Mouse (Mus musculus) stomach, embryonic 14.5 days (tissue): ENCODE data around the gene Clec2h. TPM values are rescaled to one million over a fixed set of nuclear protein-coding genes. Genes with fewer than 3 reads are reported as not detected.
"Not testable (repeated sequence)": the region's sequence is repeated elsewhere in the genome, so short reads cannot be mapped to it uniquely, and the experiment has no call there.

Source experiments
- ATAC-seq: fragments of 200-750 bp; cut with Nextera tagmentation; 2 replicates; pipeline ENCODE4 v1.8.0; 2017; ENCODE audit warnings: low read depth, moderate TSS enrichment; ENCODE audit not compliant: insufficient number of reproducible peaks, insufficient read depth, low FRiP score
- H3K27ac ChIP-seq: fragments of 300-500 bp; sonication (generic); 2 replicates; pipeline ENCODE4 v1.5.1; 2014; ENCODE audit warnings: mild to moderate bottlenecking, low read length, moderate library complexity, mixed read lengths
- H3K27me3 ChIP-seq: fragments of 300-500 bp; sonication (generic); 2 replicates; pipeline ENCODE4 v1.6.1; 2014; ENCODE audit warnings: low read length, control low read depth, mixed read lengths; ENCODE audit not compliant: control insufficient read depth, insufficient read depth
- H3K36me3 ChIP-seq: fragments of 300-500 bp; sonication (generic); 2 replicates; pipeline ENCODE4 v1.6.1; 2014; ENCODE audit warnings: mild to moderate bottlenecking, control low read depth, low read length, moderate library complexity, mixed read lengths; ENCODE audit not compliant: control insufficient read depth, insufficient read depth
- H3K4me1 ChIP-seq: fragments of 300-500 bp; sonication (generic); 2 replicates; pipeline ENCODE4 v1.6.1; 2014; ENCODE audit warnings: low read length, control low read depth, mixed read lengths; ENCODE audit not compliant: control insufficient read depth, insufficient read depth
- H3K4me2 ChIP-seq: fragments of 300-500 bp; sonication (generic); replicated peaks from 2 replicates; pipeline ENCODE4 v1.6.1; 2014; ENCODE audit warnings: low read depth, low read length, control low read depth
- H3K4me3 ChIP-seq: fragments of 300-500 bp; sonication (generic); 2 replicates; pipeline ENCODE4 v1.5.1; 2014; ENCODE audit warnings: low read depth, low read length, control low read depth
- H3K9ac ChIP-seq: fragments of 300-500 bp; sonication (generic); replicated peaks from 2 replicates; pipeline ENCODE4 v1.6.1; 2014; ENCODE audit warnings: low read depth, mild to moderate bottlenecking, control low read depth, low read length, moderate library complexity, mixed read lengths
- H3K9me3 ChIP-seq: fragments of 300-500 bp; sonication (generic); 2 replicates; pipeline ENCODE4 v1.6.1; 2016; ENCODE audit warnings: low read depth, low read length, control low read depth; ENCODE audit not compliant: control insufficient read depth
- WGBS: fragments of 180-500 bp; shearing (Covaris S2); extraction: QIAGEN DNeasy Blood & Tissue Kit; methylation state at CpG from one replicate; pipeline ENCODE4 v1.1.7; 2014; 5-methylcytosine and 5-hydroxymethylcytosine counted together
- polyA plus RNA-seq: library from polyadenylated mRNA; unstranded; fragments of >200 nt; fragmentation: Nextera tagmentation; extraction: Ambion mirVana; gene quantifications from 2 replicates; pipeline ENCODE4 v1.2.1, GENCODE M21; 2014

The Clec2h gene
- polyA plus RNA-seq: not detected in 2 replicates

DNA sequence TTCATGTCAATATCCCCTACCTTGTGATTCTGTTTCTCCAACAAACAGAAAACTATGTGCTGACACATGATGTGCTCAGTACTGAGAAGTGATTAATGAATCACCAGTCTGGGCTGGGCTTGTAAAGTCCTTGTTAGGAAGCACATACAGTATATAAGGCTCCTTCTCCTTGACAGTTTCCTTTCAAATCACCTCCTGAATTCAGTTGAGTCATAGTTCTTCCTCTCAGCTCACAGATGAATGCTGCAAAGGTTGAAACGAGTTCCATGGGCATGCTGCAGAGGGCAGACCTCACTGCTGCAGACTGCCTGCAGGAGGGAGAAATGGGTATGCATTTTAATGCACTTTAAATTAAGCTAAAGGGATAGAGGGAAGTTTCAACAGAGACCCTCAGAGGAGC, at the start of gene Clec2h:
Gene Clec2h (plus strand): TSS at position 180 of the 400 bp plus-strand sequence.
- ATAC-seq: no peak
- WGBS: 26% methylated on average over 1 of the region's 1 CpGs
- Histone ChIP-seq H3K9me3 (no peaks in the 10 kb centered on the region), H3K27me3 (no peaks in the 10 kb centered on the region), H3K4me3 (no peak within 1 kb of the TSS), H3K36me3 (no peaks in the 10 kb centered on the region), H3K27ac (no peak within 1 kb of the TSS), H3K4me1 (no peaks in the 10 kb centered on the region), H3K9ac (no peak within 1 kb of the TSS), H3K4me2 (no peak within 1 kb of the TSS)

DNA sequence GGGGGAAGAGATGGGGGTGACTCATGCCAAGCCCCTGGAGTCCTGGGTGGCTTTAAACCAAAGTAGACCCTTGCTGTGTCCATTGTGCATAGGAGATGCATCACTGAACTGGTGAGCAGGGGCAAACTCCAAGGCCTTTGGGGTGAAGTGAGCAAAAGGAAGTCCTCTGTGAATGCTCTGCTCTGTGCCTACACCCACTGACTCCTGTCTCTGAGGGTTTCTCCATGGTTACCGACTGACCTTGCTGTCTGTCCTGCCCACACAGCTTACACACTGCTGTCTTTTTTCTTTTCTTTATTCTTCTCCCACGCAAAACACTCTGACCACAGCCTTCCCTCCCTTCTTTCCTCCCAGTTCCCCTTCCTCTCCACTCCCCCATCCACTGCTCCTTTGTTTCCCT, 39.5 kb upstream of the Clec2h start:
- 64% methylated on average over 2 of the region's 2 CpGs for WGBS
- Histone ChIP-seq H3K4me3 (no peak overlapping the region), H3K9ac (no peak overlapping the region), H3K27me3 (no peaks in the 10 kb centered on the region), H3K4me2 (no peak overlapping the region), H3K9me3 (no peaks in the 10 kb centered on the region), H3K27ac (no peak overlapping the region), H3K36me3 (no peaks in the 10 kb centered on the region), H3K4me1 (no peaks in the 10 kb centered on the region)
- ATAC-seq: no peak

DNA sequence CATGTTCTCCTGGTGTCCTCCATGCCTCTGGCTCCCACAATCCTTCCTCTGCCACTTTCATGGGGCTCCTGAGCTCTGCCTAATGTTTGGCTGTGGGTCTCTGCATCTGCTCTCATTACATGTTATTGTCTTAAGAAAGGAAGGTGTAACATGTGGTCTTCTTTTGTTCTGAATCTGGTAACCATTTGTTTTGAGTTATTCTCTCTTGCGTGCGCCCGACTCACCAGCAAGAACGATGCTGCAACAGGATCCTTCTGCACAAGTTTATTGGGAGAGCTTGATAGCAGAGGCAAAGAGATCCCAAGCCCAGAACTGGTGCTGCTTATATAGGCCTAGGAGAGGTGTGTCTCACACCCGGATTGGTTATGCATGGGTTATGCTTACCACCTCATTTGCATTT, 38.8 kb upstream of the Clec2h start, which contains the start of gene Klrb1a:
Gene Klrb1a (minus strand): TSS at position 101 of the 400 bp plus-strand sequence.
- H3K4me3 ChIP-seq, H3K27me3 ChIP-seq, ATAC-seq, H3K4me1 ChIP-seq, H3K9me3 ChIP-seq, H3K4me2 ChIP-seq, H3K9ac ChIP-seq, H3K36me3 ChIP-seq, H3K27ac ChIP-seq: not testable (repeated sequence)
- WGBS: 96% methylated on average over 5 of the region's 5 CpGs

DNA sequence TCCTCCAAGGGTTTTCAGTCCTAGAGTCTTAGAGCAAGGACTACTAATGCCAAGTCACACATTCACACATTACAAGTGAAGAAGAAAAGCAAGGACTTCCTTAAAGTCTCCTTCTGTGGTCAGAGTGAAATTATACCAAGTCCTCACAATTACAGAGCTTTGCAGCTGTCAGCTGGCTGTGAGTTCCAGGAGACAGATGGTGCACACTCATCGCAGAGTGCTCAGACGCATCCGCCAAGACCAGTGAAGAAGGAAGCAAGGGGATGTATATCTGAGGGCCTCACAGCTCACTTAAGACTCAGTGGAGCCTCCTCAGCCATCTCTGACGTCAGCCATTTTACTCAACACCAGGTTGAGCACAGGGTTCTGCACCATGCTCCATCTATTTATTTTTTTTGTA, 37.8 kb upstream of the Clec2h start:
- H3K36me3 ChIP-seq: no peaks in the 10 kb centered on the region
- H3K4me1 ChIP-seq: no peaks in the 10 kb centered on the region
- H3K4me2 ChIP-seq: no peak overlapping the region
- no peak overlapping the region for H3K27ac ChIP-seq
- no peaks in the 10 kb centered on the region for H3K27me3 ChIP-seq
- H3K9ac ChIP-seq: no peak overlapping the region
- 81% methylated on average over 4 of the region's 4 CpGs for WGBS
- H3K9me3 ChIP-seq: no peaks in the 10 kb centered on the region
- no peak overlapping the region for H3K4me3 ChIP-seq
- ATAC-seq: no peak

DNA sequence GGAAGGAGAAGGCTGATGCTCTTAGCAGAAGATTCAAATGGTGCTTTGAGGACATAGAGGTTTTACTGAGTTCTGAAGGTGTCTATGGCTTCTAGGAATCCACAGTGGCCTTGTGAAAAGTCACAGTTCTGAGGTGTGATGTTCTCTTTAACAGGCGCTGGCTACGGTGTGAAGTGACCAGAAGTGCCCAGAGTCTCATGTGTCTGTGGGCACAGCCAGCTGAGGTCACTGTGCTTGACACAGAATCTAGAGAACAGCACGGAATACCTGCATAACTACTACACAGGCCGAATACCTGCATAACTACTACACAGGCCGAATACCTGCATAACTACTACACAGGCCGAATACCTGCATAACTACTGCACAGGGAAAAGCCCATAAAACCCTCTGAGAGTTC, 36.9 kb upstream of the Clec2h start:
- H3K9me3 ChIP-seq, H3K27me3 ChIP-seq, H3K4me3 ChIP-seq, H3K27ac ChIP-seq, H3K9ac ChIP-seq, H3K4me2 ChIP-seq, ATAC-seq, H3K4me1 ChIP-seq, H3K36me3 ChIP-seq: not testable (repeated sequence)
- WGBS: 88% methylated on average over 6 of the region's 6 CpGs

DNA sequence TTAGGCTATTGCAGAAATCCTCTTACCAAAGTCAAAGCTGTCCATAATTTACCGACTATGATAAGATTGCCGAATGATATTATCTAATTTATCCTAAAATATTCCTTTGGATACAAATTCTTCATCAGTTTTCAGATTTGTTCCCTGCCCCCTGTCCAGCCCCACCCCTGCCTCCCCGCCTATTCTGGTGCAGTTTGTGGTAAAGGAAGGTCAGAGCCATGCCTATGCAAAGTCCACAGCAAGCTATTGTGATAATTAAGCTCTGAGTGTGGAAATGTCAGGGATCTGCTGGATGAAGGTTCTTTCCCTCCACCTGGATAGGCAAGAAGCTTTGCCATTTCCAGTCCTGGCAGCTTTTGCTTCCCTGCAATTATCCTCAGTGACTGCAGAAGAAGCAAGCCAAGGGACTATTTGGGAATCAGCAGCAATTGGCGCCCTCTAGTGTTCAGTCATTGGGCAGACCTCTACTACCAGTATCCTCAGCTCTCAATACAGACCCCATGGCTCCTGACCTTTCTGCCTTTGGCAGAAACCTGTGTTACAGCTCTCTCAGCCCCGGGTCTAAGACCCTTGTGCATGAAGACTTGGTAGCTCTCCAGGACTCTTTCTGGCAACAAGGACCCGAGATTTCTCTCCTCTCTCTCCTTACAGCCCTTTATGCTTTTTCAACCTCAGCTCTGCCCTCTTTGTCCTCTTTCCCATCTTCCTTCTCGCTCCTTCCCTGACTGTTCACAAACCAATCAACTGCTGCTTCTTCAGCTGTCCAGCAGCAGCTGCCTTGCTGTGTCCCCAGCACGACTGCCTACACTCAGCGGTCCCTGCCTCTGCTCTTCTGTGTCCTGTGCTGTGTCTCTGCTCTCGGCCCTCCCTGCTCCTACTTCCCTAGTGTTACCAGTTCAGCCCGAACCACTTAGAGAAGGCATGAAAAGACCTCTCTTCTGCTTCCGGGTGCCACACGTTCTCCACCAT, 32.1 kb upstream of the Clec2h start:
- peak; percentile 76; the same call in 1 of the 2 replicates for ATAC-seq

DNA sequence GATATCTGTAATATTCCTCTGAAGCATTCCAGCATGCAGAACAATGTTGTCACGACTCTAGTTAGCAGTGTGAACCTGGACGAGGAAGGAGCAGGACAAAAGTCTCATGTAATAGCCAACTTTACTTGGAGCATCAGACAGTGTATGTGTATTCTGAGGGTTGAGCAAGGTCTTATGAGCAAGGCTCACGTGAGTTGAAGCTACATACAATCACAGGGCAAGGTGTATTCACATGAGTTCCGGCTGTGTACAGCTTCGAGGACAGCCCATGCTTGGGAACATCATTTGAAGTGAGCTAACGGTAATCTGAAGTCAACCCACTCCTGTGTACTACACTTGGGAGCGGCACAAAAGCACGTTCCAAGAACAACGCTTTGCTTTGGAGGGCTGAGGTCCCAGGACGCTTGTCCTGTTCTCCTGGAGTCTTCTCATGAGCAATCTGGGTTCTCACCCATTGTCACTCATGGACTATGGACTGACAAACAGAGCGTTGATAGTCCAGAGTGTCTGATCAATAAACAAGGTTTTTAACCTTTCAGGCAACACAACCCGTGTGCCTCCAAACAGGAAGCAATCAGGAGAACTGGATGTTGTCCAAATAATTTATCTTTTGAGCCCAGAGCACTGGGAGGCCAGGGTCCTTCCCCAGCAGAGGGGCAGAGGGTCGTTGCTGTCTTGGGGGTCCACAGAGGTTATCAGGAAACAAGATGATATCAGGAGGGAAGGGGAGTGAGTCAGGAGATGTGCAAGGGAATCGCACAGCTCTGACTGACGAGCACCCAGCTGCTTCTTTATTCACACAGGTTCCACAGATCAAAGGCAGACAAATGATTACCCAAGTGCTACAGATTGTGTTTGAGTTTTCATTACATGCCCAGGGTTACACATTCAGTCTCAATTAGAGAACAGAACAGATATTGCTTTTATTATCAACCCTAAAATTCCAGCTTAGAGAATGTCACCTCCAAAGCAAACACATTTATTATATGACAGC, 31.0 kb upstream of the Clec2h start:
- H3K4me1 ChIP-seq, H3K4me3 ChIP-seq, H3K27ac ChIP-seq, H3K4me2 ChIP-seq, ATAC-seq, H3K9ac ChIP-seq, H3K9me3 ChIP-seq, H3K27me3 ChIP-seq, H3K36me3 ChIP-seq: not testable (repeated sequence)
- WGBS: 59% methylated on average over 15 of the region's 15 CpGs

More for the DNA sequence above, 32.1 kb upstream of the Clec2h start:
- not testable (repeated sequence) for H3K9me3 ChIP-seq, H3K4me3 ChIP-seq, H3K4me2 ChIP-seq, H3K9ac ChIP-seq, H3K27ac ChIP-seq, H3K27me3 ChIP-seq, H3K4me1 ChIP-seq, H3K36me3 ChIP-seq
- WGBS: 53% methylated on average over 13 of the region's 13 CpGs

DNA sequence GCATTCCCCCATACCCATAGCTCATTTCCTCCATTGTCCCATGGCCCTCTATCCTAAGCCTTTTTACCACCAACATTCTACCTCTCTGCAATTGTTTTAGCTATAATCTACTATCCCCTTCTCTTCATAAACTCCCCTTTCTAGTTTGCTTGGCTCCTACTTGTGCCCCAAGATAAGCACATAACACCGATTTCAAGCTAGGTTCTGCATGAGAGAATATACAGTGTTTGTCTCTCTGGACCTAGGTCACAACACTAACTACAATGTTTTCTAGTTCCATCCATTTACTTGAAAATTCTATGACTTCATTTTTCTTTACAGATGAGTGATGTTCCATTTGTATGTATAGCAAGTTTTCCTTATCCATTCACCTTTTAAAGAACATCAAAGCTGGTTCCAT, 21.5 kb upstream of the Clec2h start:
- Histone ChIP-seq H3K4me2 (no peak overlapping the region), H3K27me3 (no peaks in the 10 kb centered on the region), H3K4me3 (no peak overlapping the region), H3K9ac (no peak overlapping the region), H3K4me1 (no peaks in the 10 kb centered on the region), H3K9me3 (no peaks in the 10 kb centered on the region; the same call in 1 of the 2 replicates), H3K27ac (no peak overlapping the region), H3K36me3 (no peaks in the 10 kb centered on the region)
- 94% methylated on average over 1 of the region's 1 CpGs for WGBS
- no peak for ATAC-seq
